Mouse (Mus musculus) neural tube, embryonic 15.5 days (tissue): ENCODE measurements around the gene Alcam. TPM values are rescaled to one million over a fixed set of nuclear protein-coding genes. Genes with fewer than 3 reads are reported as not detected.

Experiments
- ATAC-seq: fragments of 200-750 bp; cut with Nextera tagmentation; 2 replicates; pipeline ENCODE4 v1.8.0; 2017; ENCODE audit warnings: mild to moderate bottlenecking, moderate TSS enrichment, moderate library complexity; ENCODE audit not compliant: low FRiP score
- H3K27ac ChIP-seq: fragments of 300-500 bp; sonication (generic); replicated peaks from 2 replicates; pipeline ENCODE4 v1.5.1; 2015; ENCODE audit warnings: mild to moderate bottlenecking, inconsistent platforms
- H3K27me3 ChIP-seq: fragments of 300-500 bp; sonication (generic); replicated peaks from 2 replicates; pipeline ENCODE4 v1.6.1; 2015; ENCODE audit warnings: inconsistent platforms
- H3K36me3 ChIP-seq: fragments of 300-500 bp; sonication (generic); 2 replicates; pipeline ENCODE4 v1.6.1; 2015; ENCODE audit warnings: inconsistent platforms
- H3K4me1 ChIP-seq: fragments of 300-500 bp; sonication (generic); 2 replicates; pipeline ENCODE4 v1.6.1; 2015; ENCODE audit warnings: inconsistent platforms
- H3K4me2 ChIP-seq: fragments of 300-500 bp; sonication (generic); 2 replicates; pipeline ENCODE4 v1.6.1; 2015; ENCODE audit warnings: inconsistent platforms, mild to moderate bottlenecking, moderate library complexity
- H3K4me3 ChIP-seq: fragments of 300-500 bp; sonication (generic); replicated peaks from 2 replicates; pipeline ENCODE4 v1.5.1; 2015; ENCODE audit warnings: mild to moderate bottlenecking, inconsistent platforms
- H3K9ac ChIP-seq: fragments of 300-500 bp; sonication (generic); replicated peaks from 2 replicates; pipeline ENCODE4 v1.6.1; 2015; ENCODE audit warnings: mild to moderate bottlenecking, inconsistent platforms
- H3K9me3 ChIP-seq: fragments of 300-500 bp; sonication (generic); replicated peaks from 2 replicates; pipeline ENCODE4 v1.6.1; 2016; ENCODE audit warnings: inconsistent platforms
- WGBS: fragments of 180-500 bp; shearing (Covaris S2); methylation state at CpG from one replicate; pipeline ENCODE4 v1.1.7; 2015; ENCODE audit warnings: mixed read lengths; 5-methylcytosine and 5-hydroxymethylcytosine counted together
- polyA plus RNA-seq: library from polyadenylated mRNA; unstranded; fragments of >200 nt; fragmentation: Nextera tagmentation; extraction: Ambion mirVana; gene quantifications from 2 replicates; pipeline ENCODE4 v1.2.1, GENCODE M21; 2015

The Alcam gene
- polyA plus RNA-seq, 1 experiment from 2014 or later, result 40.0 TPM

DNA sequence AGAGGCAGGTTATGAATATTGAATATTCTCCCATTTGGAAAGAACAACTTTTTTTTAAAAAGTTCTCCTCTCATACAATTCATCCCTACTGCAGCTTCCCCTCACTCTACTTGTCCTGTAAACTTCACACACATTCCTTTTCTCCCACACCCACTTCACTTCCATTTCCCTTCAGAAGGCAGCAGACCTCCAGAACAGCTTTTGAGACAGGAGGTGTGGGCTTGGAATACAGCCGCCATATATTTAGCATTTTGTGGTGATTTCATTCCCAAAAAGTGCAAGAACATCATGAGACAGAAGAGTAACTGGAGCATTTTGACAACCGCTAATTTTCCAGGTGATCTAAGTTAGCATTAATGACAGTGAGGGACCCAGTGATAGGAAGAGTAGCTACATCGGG lies 47.8 kb downstream of the Alcam start:
- no peak for ATAC-seq
- Histone ChIP-seq H3K4me1 (no peaks in the 10 kb centered on the region), H3K27me3 (no peaks in the 10 kb centered on the region), H3K9ac (no peak overlapping the region), H3K4me3 (no peak overlapping the region), H3K27ac (no peak overlapping the region), H3K4me2 (no peak overlapping the region), H3K36me3 (no peaks in the 10 kb centered on the region), H3K9me3 (no peaks in the 10 kb centered on the region)
- WGBS, result 96% methylated on average over 3 of the region's 3 CpGs

GRCm38 (mm10) chr16:52405272-52405671 lies 48.6 kb downstream of the Alcam start:
- no peak overlapping the region for H3K9ac ChIP-seq
- ATAC-seq, result no peak

DNA sequence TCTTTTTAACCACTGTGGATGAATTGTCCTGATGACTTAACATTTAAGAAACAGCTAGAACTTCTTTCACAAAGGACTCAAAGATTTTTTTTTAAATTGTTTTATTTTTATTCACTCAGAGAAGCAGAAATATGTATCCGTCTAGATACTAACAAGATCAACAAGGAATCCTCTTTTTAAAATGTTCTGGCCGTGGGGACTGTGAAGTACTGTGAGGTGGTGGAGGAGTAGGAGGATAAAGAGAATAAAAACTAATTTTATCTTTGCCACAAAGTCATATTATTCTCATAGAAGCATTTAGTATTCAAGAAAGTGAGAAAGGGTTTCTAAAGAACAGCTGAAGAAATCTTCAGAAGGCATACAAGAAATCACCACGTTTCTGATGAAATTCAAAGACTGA lies 54.8 kb downstream of the Alcam start:
- Histone ChIP-seq H3K4me3 (no peak overlapping the region), H3K36me3 (no peaks in the 10 kb centered on the region), H3K27ac (no peak overlapping the region), H3K4me1 (no peaks in the 10 kb centered on the region), H3K27me3 (no peaks in the 10 kb centered on the region), H3K4me2 (no peak overlapping the region), H3K9me3 (no peaks in the 10 kb centered on the region), H3K9ac (no peak overlapping the region)
- no peak for ATAC-seq
- 88% methylated on average over 3 of the region's 3 CpGs for WGBS

More at GRCm38 (mm10) chr16:52405272-52405671, 48.6 kb downstream of the Alcam start:
- H3K36me3 ChIP-seq, result no peaks in the 10 kb centered on the region
- WGBS, result 79% methylated on average over 2 of the region's 2 CpGs
- H3K4me1 ChIP-seq, result no peaks in the 10 kb centered on the region
- no peak overlapping the region for H3K4me2 ChIP-seq
- H3K27me3 ChIP-seq, result no peaks in the 10 kb centered on the region
- no peaks in the 10 kb centered on the region for H3K9me3 ChIP-seq
- no peak overlapping the region for H3K4me3 ChIP-seq
- no peak overlapping the region for H3K27ac ChIP-seq

- no peaks in the 10 kb centered on the region for H3K36me3 ChIP-seq
- H3K4me1 ChIP-seq, result peaks cover 6% of the 10 kb centered on the region; the same call in 1 of the 2 replicates
- no peak for ATAC-seq
- H3K27me3 ChIP-seq, result no peaks in the 10 kb centered on the region
- no peak overlapping the region for H3K9ac ChIP-seq
- H3K4me2 ChIP-seq, result no peak overlapping the region
- WGBS, result 37% methylated on average over 5 of the region's 5 CpGs
- no peaks in the 10 kb centered on the region for H3K9me3 ChIP-seq
- H3K27ac ChIP-seq, result no peak overlapping the region
- no peak overlapping the region for H3K4me3 ChIP-seq
Observed at GRCm38 (mm10) chr16:52386781-52387300, 67.0 kb downstream of the Alcam start.

- H3K4me2 ChIP-seq, result no peak overlapping the region
- H3K27me3 ChIP-seq, result no peaks in the 10 kb centered on the region
- H3K9ac ChIP-seq, result no peak overlapping the region
- H3K9me3 ChIP-seq, result no peaks in the 10 kb centered on the region
- 56% methylated on average over 13 of the region's 13 CpGs for WGBS
- no peaks in the 10 kb centered on the region for H3K36me3 ChIP-seq
- H3K4me1 ChIP-seq, result peaks cover 6% of the 10 kb centered on the region; the same call in 1 of the 2 replicates
- H3K27ac ChIP-seq, result no peak overlapping the region
- no peak for ATAC-seq
- no peak overlapping the region for H3K4me3 ChIP-seq
Observed at GRCm38 (mm10) chr16:52383456-52384185, 70.3 kb downstream of the Alcam start.

GRCm38 (mm10) chr16:52378811-52379597 lies 74.9 kb downstream of the Alcam start:
- ATAC-seq, result no peak
- no peak overlapping the region for H3K27ac ChIP-seq
- no peaks in the 10 kb centered on the region for H3K9me3 ChIP-seq
- WGBS, result 78% methylated on average over 7 of the region's 7 CpGs
- no peaks in the 10 kb centered on the region for H3K27me3 ChIP-seq
- H3K4me2 ChIP-seq, result no peak overlapping the region
- H3K4me3 ChIP-seq, result no peak overlapping the region
- H3K4me1 ChIP-seq, result peaks cover 6% of the 10 kb centered on the region; the same call in 1 of the 2 replicates
- H3K36me3 ChIP-seq, result no peaks in the 10 kb centered on the region
- no peak overlapping the region for H3K9ac ChIP-seq

DNA sequence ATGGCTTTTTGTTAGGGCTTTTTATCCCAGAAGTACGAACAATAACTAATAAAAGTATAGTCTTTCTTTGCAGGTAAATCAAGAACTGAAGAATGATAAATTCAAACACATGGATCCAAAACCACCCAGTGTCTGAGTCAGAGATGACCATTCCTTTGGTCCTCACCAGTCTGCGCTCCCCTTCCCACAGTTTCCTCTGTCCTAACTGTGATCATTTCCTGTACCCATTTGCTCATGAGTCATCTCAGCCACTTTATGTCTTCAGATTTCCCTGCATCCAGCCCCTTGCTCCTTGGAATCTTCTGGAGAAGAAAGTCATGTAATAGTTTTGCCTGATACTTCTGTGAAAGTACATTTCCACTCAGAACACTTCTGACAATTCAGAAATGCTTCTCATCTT lies 77.0 kb downstream of the Alcam start:
- Histone ChIP-seq H3K4me3 (no peak overlapping the region), H3K27ac (no peak overlapping the region), H3K4me2 (no peak overlapping the region), H3K36me3 (no peaks in the 10 kb centered on the region), H3K9ac (no peak overlapping the region), H3K4me1 (no peaks in the 10 kb centered on the region), H3K9me3 (no peaks in the 10 kb centered on the region), H3K27me3 (no peaks in the 10 kb centered on the region)
- 93% methylated on average over 2 of the region's 2 CpGs for WGBS
- no peak for ATAC-seq

- no peaks in the 10 kb centered on the region for H3K4me1 ChIP-seq
- H3K27ac ChIP-seq, result no peak overlapping the region
- no peak overlapping the region for H3K4me2 ChIP-seq
- no peaks in the 10 kb centered on the region for H3K36me3 ChIP-seq
- H3K27me3 ChIP-seq, result no peaks in the 10 kb centered on the region
- H3K9ac ChIP-seq, result no peak overlapping the region
- 89% methylated on average over 2 of the region's 2 CpGs for WGBS
- ATAC-seq, result no peak
- no peak overlapping the region for H3K4me3 ChIP-seq
- no peaks in the 10 kb centered on the region for H3K9me3 ChIP-seq
Observed at GRCm38 (mm10) chr16:52371956-52372355, 81.9 kb downstream of the Alcam start.

DNA sequence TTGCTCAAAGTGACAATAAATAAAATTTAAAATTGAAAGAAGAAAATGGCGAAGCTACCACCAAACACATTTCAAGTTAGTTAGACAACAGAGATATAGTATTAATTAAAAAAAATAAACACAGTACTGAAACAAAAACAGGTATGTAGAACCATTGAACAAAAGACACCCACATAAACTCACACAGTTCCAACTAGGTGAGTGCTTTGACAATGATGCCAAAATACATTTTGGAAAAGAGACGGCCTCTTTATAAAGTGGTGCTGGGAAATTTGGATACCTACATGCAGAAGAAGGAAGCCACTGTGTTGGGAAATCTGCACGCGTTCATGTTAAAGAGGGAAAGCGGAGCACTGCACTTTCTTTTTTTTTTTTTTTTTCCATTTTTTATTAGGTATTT lies 85.4 kb downstream of the Alcam start:
- Histone ChIP-seq H3K9ac (no peak overlapping the region), H3K27ac (no peak overlapping the region), H3K36me3 (no peaks in the 10 kb centered on the region), H3K4me1 (no peaks in the 10 kb centered on the region), H3K4me2 (no peak overlapping the region), H3K4me3 (no peak overlapping the region), H3K27me3 (no peaks in the 10 kb centered on the region), H3K9me3 (no peaks in the 10 kb centered on the region)
- WGBS, result 93% methylated on average over 5 of the region's 5 CpGs
- no peak for ATAC-seq

DNA sequence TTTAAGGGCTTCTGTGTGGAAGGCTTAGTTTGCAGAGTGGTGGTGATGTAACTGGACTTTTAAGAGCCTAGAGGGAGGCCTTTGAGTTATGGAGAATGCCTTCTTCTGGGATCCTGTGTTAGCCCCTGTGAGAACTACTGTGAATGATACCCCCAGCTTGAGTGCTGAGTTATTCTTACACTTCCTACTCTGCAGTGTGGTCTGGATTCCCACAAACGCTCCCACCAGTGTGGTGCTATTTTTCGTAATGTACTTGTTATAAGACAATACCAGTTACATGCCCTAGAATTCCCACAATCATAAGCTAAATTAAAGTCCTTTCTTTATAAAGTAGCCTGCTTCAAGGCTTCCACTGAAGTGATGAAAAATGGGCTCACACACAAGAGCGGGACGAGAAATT lies 87.0 kb downstream of the Alcam start:
- Histone ChIP-seq H3K4me1 (no peaks in the 10 kb centered on the region), H3K4me3 (no peak overlapping the region), H3K9me3 (no peaks in the 10 kb centered on the region), H3K4me2 (no peak overlapping the region), H3K27me3 (no peaks in the 10 kb centered on the region), H3K9ac (no peak overlapping the region), H3K36me3 (no peaks in the 10 kb centered on the region), H3K27ac (no peak overlapping the region)
- WGBS, result 93% methylated on average over 4 of the region's 4 CpGs
- no peak for ATAC-seq

DNA sequence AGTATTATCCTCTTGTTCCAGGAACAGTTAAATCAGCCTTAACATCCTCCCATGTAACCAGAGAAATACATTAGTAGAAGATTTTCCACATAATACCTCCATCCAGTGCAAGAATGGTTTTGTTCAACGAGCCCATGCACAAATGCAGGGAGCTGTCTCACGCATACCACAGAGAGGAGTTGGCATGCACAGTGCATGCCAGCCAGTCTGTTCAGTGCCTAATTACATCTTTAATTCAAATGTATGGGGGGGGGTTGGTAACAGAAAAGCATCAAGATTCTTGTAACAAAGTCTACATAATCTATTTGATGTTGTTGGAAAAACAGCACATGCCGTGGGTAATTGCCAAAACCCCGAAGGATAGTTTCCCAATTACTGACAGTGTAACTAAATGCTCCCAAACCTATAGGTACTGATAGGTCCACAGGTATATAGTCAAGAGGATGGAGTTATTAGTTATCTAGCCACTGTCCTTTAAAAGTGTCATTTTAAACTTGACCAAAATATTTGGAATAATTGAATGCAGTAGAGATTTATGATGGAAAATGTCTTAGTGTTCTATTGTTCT lies 89.8 kb downstream of the Alcam start:
- Histone ChIP-seq H3K4me2 (no peak overlapping the region), H3K4me1 (no peaks in the 10 kb centered on the region), H3K4me3 (no peak overlapping the region), H3K9me3 (no peaks in the 10 kb centered on the region), H3K9ac (no peak overlapping the region), H3K27me3 (no peaks in the 10 kb centered on the region), H3K27ac (no peak overlapping the region), H3K36me3 (no peaks in the 10 kb centered on the region)
- no peak for ATAC-seq
- 61% methylated on average over 4 of the region's 4 CpGs for WGBS
